Comparison of ENCODE assay signal across 23 mouse cellular contexts in the genomic region with DNA sequence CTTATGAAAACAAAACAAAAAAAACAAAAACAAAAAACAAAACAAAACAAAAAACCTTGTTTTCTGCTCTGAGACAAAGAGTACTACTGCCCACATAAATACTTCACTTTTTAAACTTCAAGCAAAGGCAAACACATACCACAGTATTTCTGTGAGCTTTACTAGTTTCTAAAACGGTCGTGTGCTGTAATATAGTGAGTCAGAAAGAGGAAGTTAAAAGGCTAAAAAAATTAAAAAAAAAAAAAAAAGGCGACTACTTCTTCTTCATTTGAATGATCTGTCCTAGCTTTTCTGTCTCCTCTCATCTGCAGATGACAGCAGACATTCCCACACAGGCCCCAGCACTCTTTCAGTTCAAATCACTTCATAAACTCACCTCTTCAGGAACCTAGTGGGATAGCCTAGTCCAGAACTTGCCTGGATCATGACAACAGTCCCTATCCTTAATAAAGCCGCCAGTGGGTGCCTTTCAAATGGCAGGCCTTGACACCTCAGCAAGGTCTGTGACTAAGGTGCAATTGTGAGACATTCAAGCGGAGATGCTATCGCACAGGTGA. TPM values are rescaled to one million over a fixed set of nuclear protein-coding genes. Genes with fewer than 3 reads are reported as not detected.
A peak's percentile ranks its signal among the peaks of the same experiment; 100 is the strongest.
DNase-seq lines count a peak whose midpoint lies in the region; ATAC-seq and TF ChIP-seq lines count a peak whose summit lies in the region.
"Had no signal": no experiment of that assay in that cellular context is flagged by ENCODE, and none has a peak within 500 bp of the region (broad histone marks: within the 10 kb centered on the region; RNA-seq: fewer than 3 reads in every experiment).

No protein-coding gene starts in this region.

- no peak overlapping the region for H3K27ac ChIP-seq in liver, adult 2 months (replicated peaks; ENCODE audit: insufficient read depth, low read depth, low read length)
- peak overlapping the region; percentile 91 for H3K27ac ChIP-seq in macrophage
- H3K27ac ChIP-seq: forebrain, embryonic 13.5 days; hindbrain, embryonic 15.5 days; kidney, postnatal 0 days; limb, embryonic 13.5 days; lung, embryonic 15.5 days; neural tube, embryonic 15.5 days had no signal

- no peaks in the 10 kb centered on the region for H3K36me3 ChIP-seq in liver, adult 2 months (ENCODE audit: control insufficient read depth, insufficient read depth, low read length)
- H3K36me3 ChIP-seq in macrophage (ENCODE audit: inconsistent target): no peaks in the 10 kb centered on the region
- H3K36me3 ChIP-seq: heart, embryonic 12.5 days; hindbrain, embryonic 15.5 days; limb, embryonic 13.5 days; lung, embryonic 15.5 days; neural tube, embryonic 15.5 days had no signal

- DNase-seq in liver, adult 2 months (ENCODE audit: extremely low read depth, low read depth, low spot score): peak; percentile 21
- no peak for DNase-seq in liver
- DNase-seq in B cell, adult 2 months: peak; percentile 53 to 62
- DNase-seq in adrenal gland, postnatal 4 days (ENCODE audit: low spot score in 2 of 2): no peak
- DNase-seq in embryo, embryonic 9.5 days (ENCODE audit: extremely low spot score): no peak
- no peak for DNase-seq in Muller cell, postnatal 12 days (ENCODE audit: inconsistent ontology term)
- DNase-seq: adrenal gland, postnatal 25 days; cerebellum, adult 8-10 months; gastrocnemius, postnatal 36 days; kidney, adult 11 months; layer of hippocampus, postnatal 36 days; midbrain, embryonic 14.5 days; right cerebral cortex, postnatal 14 days had no signal

- TF ChIP-seq CTCF in liver, adult 2 months (IDR thresholded peaks at IDR 0.05; ENCODE audit: low read depth, low read length): no peak

- TF ChIP-seq POLR2A in liver, adult 2 months (IDR thresholded peaks at IDR 0.05; ENCODE audit: extremely low read depth, insufficient read depth, low read length): no peak

- H3K27me3 ChIP-seq in liver, adult 2 months (ENCODE audit: control insufficient read depth, insufficient read depth, low read length): no peaks in the 10 kb centered on the region
- H3K27me3 ChIP-seq: forebrain, embryonic 13.5 days; heart, embryonic 12.5 days; hindbrain, embryonic 15.5 days; limb, embryonic 13.5 days; lung, embryonic 15.5 days; neural tube, embryonic 15.5 days had no signal

- no peak overlapping the region for H3K9ac ChIP-seq in liver, adult 2 months (ENCODE audit: low read depth, low read length)
- H3K9ac ChIP-seq: forebrain, embryonic 13.5 days; heart, embryonic 12.5 days; hindbrain, embryonic 15.5 days; limb, embryonic 13.5 days; lung, embryonic 15.5 days; neural tube, embryonic 15.5 days had no signal

- ATAC-seq in common myeloid progenitor, adult 5-6 weeks (replicated peaks; ENCODE audit: low read depth, poor library complexity, severe bottlenecking): 0 out of 2 replicates have a peak, but pooled peaks have one; percentile 12
- ATAC-seq: forebrain, embryonic 13.5 days had no signal

- 83% methylated on average over 6 of the region's 6 CpGs for WGBS in liver, adult 2 months
- 41% methylated on average over 6 of the region's 6 CpGs for WGBS in macrophage (ENCODE audit: missing documents)

- no peaks in the 10 kb centered on the region for H3K4me1 ChIP-seq in liver, adult 2 months (ENCODE audit: control insufficient read depth, insufficient read depth, low read length)
- H3K4me1 ChIP-seq: forebrain, embryonic 13.5 days; hindbrain, embryonic 15.5 days; neural tube, embryonic 15.5 days had no signal

- no peak overlapping the region for H3K4me3 ChIP-seq in liver, adult 2 months (ENCODE audit: insufficient read depth, low read depth, low read length)
- no peak overlapping the region for H3K4me3 ChIP-seq in macrophage (ENCODE audit: inconsistent target)
- H3K4me3 ChIP-seq: forebrain, embryonic 13.5 days; heart, embryonic 12.5 days; hindbrain, embryonic 15.5 days; limb, embryonic 13.5 days; lung, embryonic 15.5 days; myocyte; neural tube, embryonic 15.5 days had no signal

- H3K79me2 ChIP-seq in liver, adult 2 months (ENCODE audit: control insufficient read depth, insufficient read depth, low read length): no peaks in the 10 kb centered on the region
- H3K79me2 ChIP-seq in macrophage (ENCODE audit: inconsistent target): peaks cover 31% of the 10 kb centered on the region; the same call in 1 of the 2 replicates

RNA-seq across cellular contexts. Expression of a gene that starts 44.8 kb away (rescaled TPM):
- total RNA-seq in liver, adult 2 months (2014; rRNA removed): 49.3 and 51.4 TPM in 2 replicates
- 38.1 and 39.8 TPM in 2 replicates for polyA plus RNA-seq in liver, adult 2 months (2012; rRNA removed)
- 35.5 and 49.2 TPM in 2 replicates for total RNA-seq in common myeloid progenitor, adult 5-6 weeks (2017)
- 10 to 100 TPM; 15.0 to 56.2 (median 35.4) TPM for total RNA-seq in macrophage (2018; cell fraction: chromatin; rRNA removed)
- total RNA-seq in macrophage (2018; cell fraction: cytosol; rRNA removed): 10 to 100 TPM; 42.6 to 67.6 (median 58.4) TPM
- 10 to 100 TPM; 30.4 to 72.7 (median 54.5) TPM for total RNA-seq in macrophage (2018; cell fraction: nucleus; rRNA removed)
- 36.9 to 85.7 TPM (median 64.5 TPM) in 3 replicates for polyA plus RNA-seq in macrophage (2018)
- total RNA-seq in adrenal gland, postnatal 4 days (2021): 10 to 100 TPM; 78.9 to 80.4 TPM

RNA-seq across cellular contexts. Expression of a gene that starts 44.8 kb away (rescaled TPM):
- 41.6 and 47.2 TPM in 2 replicates for total RNA-seq in liver, adult 2 months (2014; rRNA removed)
- polyA plus RNA-seq in liver, adult 2 months (2012; rRNA removed): 45.8 and 53.2 TPM in 2 replicates
- total RNA-seq in common myeloid progenitor, adult 5-6 weeks (2017): 71.1 and 86.2 TPM in 2 replicates
- 10 to 100 TPM in 20 of 26 experiments, 1 to 10 TPM in 6; 2.9 to 61.7 (median 24.6) TPM for total RNA-seq in macrophage (2018; cell fraction: chromatin; rRNA removed)
- total RNA-seq in macrophage (2018; cell fraction: cytosol; rRNA removed): 100 to 1,000 TPM in 14 of 26 experiments, 10 to 100 TPM in 12; 76.3 to 241 (median 141) TPM
- 100 to 1,000 TPM in 11 of 26 experiments, 10 to 100 TPM in 15; 13.4 to 162 (median 73.2) TPM for total RNA-seq in macrophage (2018; cell fraction: nucleus; rRNA removed)
- polyA plus RNA-seq in macrophage (2018): 65.7 to 107 TPM (median 99.8 TPM) in 3 replicates
- 10 to 100 TPM; 78.0 to 78.9 TPM for total RNA-seq in adrenal gland, postnatal 4 days (2021)

Comparison
In these comparisons a context has a peak if more than half of its experiments do, and no peak if none do; other contexts are left out.
1. DNase-seq: peak in liver, adult 2 months (single experiment) and B cell, adult 2 months (2 of 2); none in liver (single experiment), adrenal gland, postnatal 4 days (0 of 2), embryo, embryonic 9.5 days (single experiment) and Muller cell, postnatal 12 days (single experiment).